Mouse (Mus musculus): Measurements from ENCODE around the gene Pdgfb. TPM values are rescaled to one million over a fixed set of nuclear protein-coding genes. Genes with fewer than 3 reads are reported as not detected.

Pdgfb gene
- total RNA-seq, 2 experiments from 2014 or later = 49.2 to 56.2 TPM

GRCm38 (mm10) chr15:80011778-80012526, 2.8 kb downstream of the Pdgfb start:
- intact Hi-C loops (cut with DNase I) = no loop called here

GRCm38 (mm10) chr15:80011194-80011593, 3.6 kb downstream of the Pdgfb start:
- intact Hi-C loops (cut with DNase I) = no loop called here
- no peak for DNase-seq

More at GRCm38 (mm10) chr15:80011778-80012526, 2.8 kb downstream of the Pdgfb start:
- DNase-seq = peak in 1 of 2 experiments; percentile 33

- intact Hi-C loops (cut with DNase I) = no loop called here
- peak; percentile 65 to 72 for DNase-seq
Measured at GRCm38 (mm10) chr15:80010182-80010558, 4.6 kb downstream of the Pdgfb start.

GRCm38 (mm10) chr15:80009421-80010181, 5.2 kb downstream of the Pdgfb start:
- DNase-seq = peak in 1 of 2 experiments; percentile 32
- intact Hi-C loops (cut with DNase I) = no loop called here

GRCm38 (mm10) chr15:80008461-80008860, 6.3 kb downstream of the Pdgfb start:
- DNase-seq = no peak
- intact Hi-C loops (cut with DNase I) = no loop called here

GRCm38 (mm10) chr15:80006156-80006555, 8.6 kb downstream of the Pdgfb start:
- intact Hi-C loops (cut with DNase I) = no loop called here
- peak; percentile 91 to 92 for DNase-seq

GRCm38 (mm10) chr15:80005436-80005835, 9.3 kb downstream of the Pdgfb start:
- peak in 1 of 2 experiments; percentile 28 for DNase-seq
- intact Hi-C loops (cut with DNase I) = loop anchor here (2.0 kb wide), 3 partner anchors 47 to 69 kb away; no protein-coding TSS in a partner anchor

- peak; percentile 87 to 91 for DNase-seq
- intact Hi-C loops (cut with DNase I) = loop anchor here (2.0 kb wide), 3 partner anchors 48 to 70 kb away; no protein-coding TSS in a partner anchor
Measured at GRCm38 (mm10) chr15:80004644-80005340, 10.0 kb downstream of the Pdgfb start.

- intact Hi-C loops (cut with DNase I) = no loop called here
- peak in 1 of 2 experiments; percentile 38 for DNase-seq
Measured at GRCm38 (mm10) chr15:80003581-80003980, 11.2 kb downstream of the Pdgfb start.

GRCm38 (mm10) chr15:80001601-80002000, 13.2 kb downstream of the Pdgfb start:
- DNase-seq = no peak
- intact Hi-C loops (cut with DNase I) = no loop called here

- intact Hi-C loops (cut with DNase I) = no loop called here
- DNase-seq = no peak
Measured at GRCm38 (mm10) chr15:80000694-80001093, 14.1 kb downstream of the Pdgfb start.

- intact Hi-C loops (cut with DNase I) = no loop called here
- DNase-seq = no peak
Measured at GRCm38 (mm10) chr15:79997988-79998387, 16.8 kb downstream of the Pdgfb start.

GRCm38 (mm10) chr15:79996781-79997180, 18.0 kb downstream of the Pdgfb start:
- no peak for DNase-seq
- intact Hi-C loops (cut with DNase I) = no loop called here

- intact Hi-C loops (cut with DNase I) = no loop called here
- DNase-seq = no peak
Measured at GRCm38 (mm10) chr15:79995552-79995951, 19.2 kb downstream of the Pdgfb start.

GRCm38 (mm10) chr15:79994566-79994965, 20.2 kb downstream of the Pdgfb start:
- intact Hi-C loops (cut with DNase I) = loop anchor here (5.0 kb wide), 1 partner anchor 37 kb away; no protein-coding TSS in a partner anchor
- no peak for DNase-seq

GRCm38 (mm10) chr15:79986182-79986581, 28.6 kb downstream of the Pdgfb start:
- intact Hi-C loops (cut with DNase I) = no loop called here
- no peak for DNase-seq

GRCm38 (mm10) chr15:79985471-79985870, 29.3 kb downstream of the Pdgfb start:
- intact Hi-C loops (cut with DNase I) = no loop called here
- no peak for DNase-seq

GRCm38 (mm10) chr15:79984152-79984551, 30.6 kb downstream of the Pdgfb start:
- no peak for DNase-seq
- intact Hi-C loops (cut with DNase I) = no loop called here

- DNase-seq = no peak
- intact Hi-C loops (cut with DNase I) = no loop called here
Measured at GRCm38 (mm10) chr15:79980716-79981115, 34.1 kb downstream of the Pdgfb start.

- intact Hi-C loops (cut with DNase I) = no loop called here
Measured at GRCm38 (mm10) chr15:79972186-79972585, 42.6 kb downstream of the Pdgfb start.

GRCm38 (mm10) chr15:79970940-79971339, 43.8 kb downstream of the Pdgfb start, which contains the start of gene Cbx7:
Gene Cbx7, minus strand, starts transcription at chr15:79971119.
- no peak for DNase-seq
- intact Hi-C loops (cut with DNase I) = no loop called here

More at GRCm38 (mm10) chr15:79972186-79972585, 42.6 kb downstream of the Pdgfb start:
- DNase-seq = no peak
